Mouse (Mus musculus): ENCODE data around the gene Pcolce.

The Pcolce gene

GRCm38 (mm10) chr5:137613550-137613949 lies at the start of gene Pcolce:
Gene Pcolce (minus strand): TSS chr5:137613784.
- DNase-seq (ENCODE audit: low spot score): no peak

- no peak for DNase-seq (ENCODE audit: low spot score)
Measured at GRCm38 (mm10) chr5:137663057-137663456, 49.5 kb upstream of the Pcolce start.

- no peak for DNase-seq (ENCODE audit: low spot score)
Measured at GRCm38 (mm10) chr5:137660064-137660688, 46.6 kb upstream of the Pcolce start.

- peak; percentile 57 for DNase-seq (ENCODE audit: low spot score)
Measured at GRCm38 (mm10) chr5:137656977-137657376, 43.4 kb upstream of the Pcolce start.

GRCm38 (mm10) chr5:137654746-137655145 lies 41.2 kb upstream of the Pcolce start:
- no peak for DNase-seq (ENCODE audit: low spot score)

GRCm38 (mm10) chr5:137653366-137653765 lies 39.8 kb upstream of the Pcolce start:
- no peak for DNase-seq (ENCODE audit: low spot score)

- no peak for DNase-seq (ENCODE audit: low spot score)
Measured at GRCm38 (mm10) chr5:137652474-137652873, 38.9 kb upstream of the Pcolce start.

GRCm38 (mm10) chr5:137649669-137650571 lies 36.3 kb upstream of the Pcolce start:
- DNase-seq (ENCODE audit: low spot score): no peak

GRCm38 (mm10) chr5:137649251-137649650 lies 35.7 kb upstream of the Pcolce start:
- DNase-seq (ENCODE audit: low spot score): no peak

GRCm38 (mm10) chr5:137647827-137648601 lies 34.4 kb upstream of the Pcolce start:
- no peak for DNase-seq (ENCODE audit: low spot score)

GRCm38 (mm10) chr5:137645652-137646091 lies 32.1 kb upstream of the Pcolce start, which contains the start of gene Irs3:
Gene Irs3 (minus strand): TSS chr5:137645714.
- DNase-seq (ENCODE audit: low spot score): no peak

GRCm38 (mm10) chr5:137645091-137645651 lies 31.6 kb upstream of the Pcolce start:
- no peak for DNase-seq (ENCODE audit: low spot score)

- no peak for DNase-seq (ENCODE audit: low spot score)
Measured at GRCm38 (mm10) chr5:137644484-137644883, 30.9 kb upstream of the Pcolce start.

GRCm38 (mm10) chr5:137642886-137643285 lies 29.3 kb upstream of the Pcolce start:
- no peak for DNase-seq (ENCODE audit: low spot score)

GRCm38 (mm10) chr5:137641054-137641453 lies 27.5 kb upstream of the Pcolce start, which contains the start of gene Sap25:
Gene Sap25 (plus strand): TSS chr5:137641334.
- DNase-seq (ENCODE audit: low spot score): no peak

GRCm38 (mm10) chr5:137639472-137639871 lies 25.9 kb upstream of the Pcolce start:
- no peak for DNase-seq (ENCODE audit: low spot score)

GRCm38 (mm10) chr5:137633397-137634084 lies 20.0 kb upstream of the Pcolce start:
- DNase-seq (ENCODE audit: low spot score): no peak

GRCm38 (mm10) chr5:137631591-137631990 lies 18.0 kb upstream of the Pcolce start:
- no peak for DNase-seq (ENCODE audit: low spot score)

- DNase-seq (ENCODE audit: low spot score): no peak
Measured at GRCm38 (mm10) chr5:137631171-137631570, 17.6 kb upstream of the Pcolce start.

GRCm38 (mm10) chr5:137630602-137631001 lies 17.0 kb upstream of the Pcolce start:
- DNase-seq (ENCODE audit: low spot score): no peak

- DNase-seq (ENCODE audit: low spot score): no peak
Measured at GRCm38 (mm10) chr5:137629906-137630545, 16.4 kb upstream of the Pcolce start.
